Mouse (Mus musculus): ENCODE results near the gene Lgr4. TPM values are rescaled to one million over a fixed set of nuclear protein-coding genes. Genes with fewer than 3 reads are reported as not detected.

Gene Lgr4
- polyA plus RNA-seq, 2 experiments: 3.0 to 3.9 TPM

GRCm38 (mm10) chr2:109956785-109957184, 39.3 kb downstream of the Lgr4 start:
- H3K9me3 ChIP-seq (ENCODE audit: control insufficient read depth, low read length): no peaks in the 10 kb centered on the region
- peaks cover 0 to 24% of the 10 kb centered on the region in 2 experiments; a peak in 3 of 4 replicates for H3K4me1 ChIP-seq (replicated peaks; ENCODE audit: control insufficient read depth in 2 of 2, insufficient read depth in 2 of 2, low read length in 1 of 2)
- no peaks in the 10 kb centered on the region for H3K27me3 ChIP-seq (ENCODE audit: control insufficient read depth, insufficient read depth, low read length)
- DNase-seq (ENCODE audit: low read depth in 3 of 3, low spot score in 3 of 3) (no peak), ATAC-seq (ENCODE audit: insufficient read depth) (no peak)
- no peak overlapping the region for H3K4me2 ChIP-seq (ENCODE audit: low read depth)
- H3K9ac ChIP-seq (replicated peaks): no peak overlapping the region
- no peak for TF ChIP-seq CTCF (IDR thresholded peaks at IDR 0.05; ENCODE audit: low read depth)
- no peak for TF ChIP-seq EP300 (IDR thresholded peaks at IDR 0.05; ENCODE audit: low read depth)
- H3K36me3 ChIP-seq (replicated peaks; ENCODE audit: control insufficient read depth, insufficient read depth, low read depth): no peaks in the 10 kb centered on the region
- no peak overlapping the region for H3K4me3 ChIP-seq (ENCODE audit: insufficient read depth in 1 of 2, low read depth in 2 of 2, low read length in 2 of 2)
- no peak overlapping the region for H3K27ac ChIP-seq
- 65% methylated on average over 4 of the region's 4 CpGs for WGBS (ENCODE audit: insufficient replicate concordance)

GRCm38 (mm10) chr2:109958692-109959406, 41.4 kb downstream of the Lgr4 start:
- TF ChIP-seq CTCF (IDR thresholded peaks at IDR 0.05; ENCODE audit: low read depth) (no peak), EP300 (IDR thresholded peaks at IDR 0.05; ENCODE audit: low read depth) (no peak)
- DNase-seq (ENCODE audit: low read depth in 3 of 3, low spot score in 3 of 3) (no peak), ATAC-seq (ENCODE audit: insufficient read depth) (no peak)
- 59% methylated on average over 4 of the region's 4 CpGs for WGBS (ENCODE audit: insufficient replicate concordance)
- H3K4me2 ChIP-seq (ENCODE audit: low read depth): no peak overlapping the region
- H3K36me3 ChIP-seq (replicated peaks; ENCODE audit: control insufficient read depth, insufficient read depth, low read depth): no peaks in the 10 kb centered on the region
- peaks cover 0 to 10% of the 10 kb centered on the region in 2 experiments; a peak in 1 of 4 replicates for H3K4me1 ChIP-seq (replicated peaks; ENCODE audit: control insufficient read depth in 2 of 2, insufficient read depth in 2 of 2, low read length in 1 of 2)
- no peak overlapping the region for H3K9ac ChIP-seq (replicated peaks)
- no peak overlapping the region for H3K4me3 ChIP-seq (ENCODE audit: insufficient read depth in 1 of 2, low read depth in 2 of 2, low read length in 2 of 2)
- H3K27me3 ChIP-seq (ENCODE audit: control insufficient read depth, insufficient read depth, low read length): no peaks in the 10 kb centered on the region
- H3K9me3 ChIP-seq (ENCODE audit: control insufficient read depth, low read length): no peaks in the 10 kb centered on the region
- no peak overlapping the region for H3K27ac ChIP-seq

GRCm38 (mm10) chr2:109959407-109960075, 42.1 kb downstream of the Lgr4 start:
- no peaks in the 10 kb centered on the region for H3K27me3 ChIP-seq (ENCODE audit: control insufficient read depth, insufficient read depth, low read length)
- no peak for ATAC-seq (ENCODE audit: insufficient read depth)
- TF ChIP-seq CTCF (IDR thresholded peaks at IDR 0.05; ENCODE audit: low read depth) (no peak), EP300 (IDR thresholded peaks at IDR 0.05; ENCODE audit: low read depth) (no peak)
- H3K9ac ChIP-seq (replicated peaks): no peak overlapping the region
- DNase-seq (ENCODE audit: low read depth in 3 of 3, low spot score in 3 of 3): no peak
- no peaks in the 10 kb centered on the region for H3K9me3 ChIP-seq (ENCODE audit: control insufficient read depth, low read length)
- H3K4me2 ChIP-seq (ENCODE audit: low read depth): no peak overlapping the region
- 69% methylated on average over 11 of the region's 11 CpGs for WGBS (ENCODE audit: insufficient replicate concordance)
- H3K36me3 ChIP-seq (replicated peaks; ENCODE audit: control insufficient read depth, insufficient read depth, low read depth): no peaks in the 10 kb centered on the region
- no peak overlapping the region for H3K27ac ChIP-seq
- H3K4me1 ChIP-seq (replicated peaks; ENCODE audit: control insufficient read depth in 2 of 2, insufficient read depth in 2 of 2, low read length in 1 of 2): peaks cover 0 to 7% of the 10 kb centered on the region in 2 experiments; a peak in 1 of 4 replicates
- no peak overlapping the region for H3K4me3 ChIP-seq (ENCODE audit: insufficient read depth in 1 of 2, low read depth in 2 of 2, low read length in 2 of 2)

GRCm38 (mm10) chr2:109960246-109960645, 42.8 kb downstream of the Lgr4 start:
- ATAC-seq (ENCODE audit: insufficient read depth) (no peak), DNase-seq (ENCODE audit: low read depth in 3 of 3, low spot score in 3 of 3) (no peak)
- no peak for TF ChIP-seq EP300 (IDR thresholded peaks at IDR 0.05; ENCODE audit: low read depth)
- Histone ChIP-seq H3K27me3 (ENCODE audit: control insufficient read depth, insufficient read depth, low read length) (no peaks in the 10 kb centered on the region), H3K27ac (no peak overlapping the region), H3K36me3 (replicated peaks; ENCODE audit: control insufficient read depth, insufficient read depth, low read depth) (no peaks in the 10 kb centered on the region), H3K9ac (replicated peaks) (no peak overlapping the region), H3K4me3 (ENCODE audit: insufficient read depth in 1 of 2, low read depth in 2 of 2, low read length in 2 of 2) (no peak overlapping the region), H3K9me3 (ENCODE audit: control insufficient read depth, low read length) (no peaks in the 10 kb centered on the region), H3K4me2 (ENCODE audit: low read depth) (no peak overlapping the region), H3K4me1 (replicated peaks; ENCODE audit: control insufficient read depth in 2 of 2, insufficient read depth in 2 of 2, low read length in 1 of 2) (0 out of 4 replicates have a peak, but pooled peaks cover 0 to 4% of the 10 kb centered on the region in 2 experiments)
- 73% methylated on average over 3 of the region's 3 CpGs for WGBS (ENCODE audit: insufficient replicate concordance)

GRCm38 (mm10) chr2:109961174-109961573, 43.7 kb downstream of the Lgr4 start:
- no peak for TF ChIP-seq EP300 (IDR thresholded peaks at IDR 0.05; ENCODE audit: low read depth)
- no peak for TF ChIP-seq CTCF (IDR thresholded peaks at IDR 0.05; ENCODE audit: low read depth)

More at GRCm38 (mm10) chr2:109961174-109961573, 43.7 kb downstream of the Lgr4 start:
- no peaks in the 10 kb centered on the region for H3K27me3 ChIP-seq (ENCODE audit: control insufficient read depth, insufficient read depth, low read length)
- 0 out of 4 replicates have a peak, but pooled peaks cover 0 to 3% of the 10 kb centered on the region in 2 experiments for H3K4me1 ChIP-seq (replicated peaks; ENCODE audit: control insufficient read depth in 2 of 2, insufficient read depth in 2 of 2, low read length in 1 of 2)
- H3K36me3 ChIP-seq (replicated peaks; ENCODE audit: control insufficient read depth, insufficient read depth, low read depth): no peaks in the 10 kb centered on the region
- 77% methylated on average over 4 of the region's 4 CpGs for WGBS (ENCODE audit: insufficient replicate concordance)
- H3K27ac ChIP-seq: no peak overlapping the region
- no peak overlapping the region for H3K9ac ChIP-seq (replicated peaks)
- ATAC-seq (ENCODE audit: insufficient read depth) (no peak), DNase-seq (ENCODE audit: low read depth in 3 of 3, low spot score in 3 of 3) (no peak)
- no peak overlapping the region for H3K4me3 ChIP-seq (ENCODE audit: insufficient read depth in 1 of 2, low read depth in 2 of 2, low read length in 2 of 2)
- H3K9me3 ChIP-seq (ENCODE audit: control insufficient read depth, low read length): no peaks in the 10 kb centered on the region
- no peak overlapping the region for H3K4me2 ChIP-seq (ENCODE audit: low read depth)
